Mouse (Mus musculus) embryonic fibroblast, embryonic 13.5 days (primary cell): ENCODE measurements around the gene Zbtb8a. TPM values are rescaled to one million over a fixed set of nuclear protein-coding genes. Genes with fewer than 3 reads are reported as not detected.

ENCODE experiments used
- H3K27ac ChIP-seq: 2 replicates; pipeline ENCODE4 v1.5.1; 2012; ENCODE audit warnings: low read length, control low read depth, inconsistent platforms; ENCODE audit not compliant: insufficient read depth
- H3K4me1 ChIP-seq: 2 replicates; pipeline ENCODE4 v1.6.1; 2011; ENCODE audit warnings: low read length; ENCODE audit not compliant: control insufficient read depth, insufficient read depth
- H3K4me3 ChIP-seq: 2 replicates; pipeline ENCODE4 v1.5.1; 2011; ENCODE audit warnings: mild to moderate bottlenecking, control low read depth, low read length; ENCODE audit not compliant: insufficient read depth
- CTCF ChIP-seq: IDR thresholded peaks from 2 replicates; pipeline ENCODE4 v1.5.1; 2011; ENCODE audit warnings: mild to moderate bottlenecking, control low read depth, low read length, moderate library complexity, borderline replicate concordance; ENCODE audit not compliant: insufficient read depth
- POLR2A ChIP-seq: IDR thresholded peaks from 2 replicates; pipeline ENCODE4 v1.6.1; 2011; ENCODE audit warnings: low read depth, mild to moderate bottlenecking, control low read depth, low read length, moderate library complexity
- polyA plus RNA-seq: library from polyadenylated mRNA; stranded (reverse); fragments of >200 nt; gene quantifications from 2 replicates; pipeline ENCODE4 v1.2.4, GENCODE M21; 2011; ENCODE audit warnings: low read depth; ENCODE audit not compliant: missing spikeins, insufficient read length

The Zbtb8a gene
- polyA plus RNA-seq, 1 experiment: 6.9 TPM

DNA sequence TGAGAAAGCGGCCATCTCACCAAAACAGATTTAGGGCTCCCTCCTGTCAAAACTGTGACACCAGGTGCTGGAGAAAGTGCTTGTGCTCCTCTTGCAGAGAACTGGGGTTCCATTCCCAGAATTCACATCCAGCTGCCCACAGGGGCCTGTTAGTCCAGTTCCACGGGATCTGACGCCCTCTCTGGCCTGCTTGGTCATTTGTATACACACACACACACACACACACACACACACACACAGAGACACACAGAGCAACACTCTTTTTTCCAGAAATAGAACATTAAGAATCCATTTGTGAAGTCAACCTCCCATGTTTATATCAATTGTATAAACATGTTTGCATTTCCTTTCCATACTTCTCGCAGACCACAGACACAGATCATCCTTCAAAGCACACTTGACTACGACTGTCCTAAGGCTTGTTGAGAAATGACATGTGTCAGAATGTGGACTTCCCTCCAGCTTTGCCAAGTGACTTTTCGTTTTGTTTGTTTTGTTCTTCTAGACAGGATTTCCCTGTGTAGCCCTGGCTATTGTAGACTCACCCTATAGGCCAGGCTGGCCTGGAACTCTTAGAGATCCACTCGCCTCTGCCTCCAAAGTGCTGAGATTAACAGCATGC lies 13.1 kb upstream of the Zbtb8a start:
- no peaks in the 10 kb centered on the region for H3K4me1 ChIP-seq
- TF ChIP-seq POLR2A: no peak
- TF ChIP-seq CTCF: no peak
- H3K4me3 ChIP-seq: no peak overlapping the region
- H3K27ac ChIP-seq: no peak overlapping the region

DNA sequence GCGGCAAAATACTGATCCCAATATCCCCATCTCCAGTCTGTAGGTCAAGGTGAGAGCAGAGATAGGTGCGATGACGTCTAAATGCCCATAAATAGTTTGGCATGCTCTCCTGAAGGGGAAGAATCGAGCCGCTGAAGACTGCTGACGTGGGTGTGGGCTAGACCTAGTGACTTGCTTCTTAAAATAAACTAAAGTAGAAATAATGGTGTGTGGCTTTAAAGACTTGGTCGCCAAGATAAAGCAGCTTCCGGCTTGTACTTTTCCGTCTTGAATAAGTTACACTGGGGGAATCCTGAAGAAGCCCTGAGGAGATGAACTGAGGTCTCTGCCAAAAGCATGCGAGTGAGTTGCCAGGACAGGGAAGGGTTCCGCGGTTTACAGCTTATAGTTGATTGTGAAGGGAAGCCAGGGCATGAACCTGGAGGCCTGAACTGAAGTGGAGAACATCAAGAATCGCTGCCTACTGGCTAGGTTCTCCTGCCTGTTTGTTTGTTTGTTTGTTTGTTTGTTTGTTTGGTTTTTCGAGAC lies 12.4 kb upstream of the Zbtb8a start:
- Histone ChIP-seq H3K4me3 (no peak overlapping the region), H3K27ac (no peak overlapping the region), H3K4me1 (no peaks in the 10 kb centered on the region)
- no peak for TF ChIP-seq POLR2A
- TF ChIP-seq CTCF: no peak

DNA sequence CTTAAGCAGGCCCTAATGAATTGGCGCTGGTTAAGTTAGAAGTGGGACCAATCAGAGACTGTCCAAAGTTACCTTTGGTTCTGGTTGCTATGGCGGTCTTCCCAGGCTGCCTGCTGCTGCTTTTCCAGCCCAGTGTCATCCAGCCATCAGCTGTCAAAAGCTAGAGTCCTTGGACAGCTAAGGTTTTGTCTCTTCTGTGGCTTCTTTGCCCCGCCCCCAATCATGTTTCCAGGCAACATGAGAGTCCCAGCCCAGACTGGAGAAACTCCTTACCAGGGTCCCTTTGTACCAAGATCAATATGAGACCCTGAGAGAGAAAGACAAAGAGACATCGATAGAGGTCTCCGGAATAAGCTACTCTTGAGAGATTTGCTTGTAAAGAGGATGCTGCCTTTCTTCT lies 10.5 kb upstream of the Zbtb8a start:
- no peak overlapping the region for H3K27ac ChIP-seq
- H3K4me1 ChIP-seq: no peaks in the 10 kb centered on the region
- H3K4me3 ChIP-seq: no peak overlapping the region
- TF ChIP-seq POLR2A (no peak), CTCF (no peak)

DNA sequence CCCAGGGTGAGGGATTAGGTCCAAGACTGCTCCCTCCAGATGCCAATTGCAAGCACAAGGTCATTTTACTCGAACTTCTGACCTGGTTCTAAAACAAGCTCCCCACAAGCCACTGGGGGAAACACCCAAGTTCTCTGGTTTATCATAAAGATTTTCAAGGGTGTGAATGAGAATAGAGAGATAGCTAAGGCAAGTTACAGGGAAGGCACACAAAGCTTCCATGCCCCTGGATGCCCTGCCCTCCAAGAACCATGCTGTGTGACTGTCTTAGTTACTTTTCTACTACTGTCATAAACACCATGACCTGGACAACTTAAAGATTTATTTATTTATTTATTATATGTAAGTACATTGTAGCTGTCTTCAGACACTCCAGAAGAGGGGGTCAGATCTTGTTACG lies 9.1 kb upstream of the Zbtb8a start:
- H3K4me1 ChIP-seq: no peaks in the 10 kb centered on the region
- TF ChIP-seq CTCF: no peak
- TF ChIP-seq POLR2A: no peak
- H3K27ac ChIP-seq: no peak overlapping the region
- no peak overlapping the region for H3K4me3 ChIP-seq

DNA sequence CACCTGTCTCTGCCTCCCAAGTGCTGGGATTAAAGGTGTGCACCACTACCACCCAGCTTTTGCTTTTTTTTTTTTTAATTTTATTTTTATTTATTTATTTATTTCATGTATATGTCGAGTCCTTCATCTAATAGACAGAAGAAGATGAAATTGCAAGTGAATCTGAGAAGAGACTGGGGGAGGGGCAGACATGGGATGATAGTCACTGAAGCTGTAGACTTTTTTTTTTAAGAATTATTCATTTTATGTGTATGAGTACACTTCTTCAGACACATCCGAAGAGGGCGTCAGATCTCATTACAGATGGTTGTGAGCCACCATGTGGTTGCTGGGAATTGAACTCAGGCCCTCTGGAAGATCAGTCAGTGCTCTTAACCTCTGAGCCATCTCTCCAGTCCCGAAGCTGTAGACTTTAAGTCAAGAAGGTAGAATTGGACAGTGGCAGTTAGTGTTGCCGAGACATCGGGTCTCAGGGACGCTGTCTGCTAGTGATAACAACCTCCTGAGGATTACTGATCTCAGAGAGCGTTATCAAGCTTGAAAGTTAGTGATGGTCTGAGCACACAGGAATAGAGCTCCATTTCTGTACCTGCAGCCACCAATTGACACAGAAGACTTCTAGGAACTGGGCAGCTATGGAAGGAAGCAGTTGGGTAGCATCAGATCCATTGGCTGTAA lies 8.5 kb upstream of the Zbtb8a start:
- Histone ChIP-seq H3K27ac (no peak overlapping the region), H3K4me1 (no peaks in the 10 kb centered on the region), H3K4me3 (no peak overlapping the region)
- TF ChIP-seq POLR2A: no peak
- no peak for TF ChIP-seq CTCF

DNA sequence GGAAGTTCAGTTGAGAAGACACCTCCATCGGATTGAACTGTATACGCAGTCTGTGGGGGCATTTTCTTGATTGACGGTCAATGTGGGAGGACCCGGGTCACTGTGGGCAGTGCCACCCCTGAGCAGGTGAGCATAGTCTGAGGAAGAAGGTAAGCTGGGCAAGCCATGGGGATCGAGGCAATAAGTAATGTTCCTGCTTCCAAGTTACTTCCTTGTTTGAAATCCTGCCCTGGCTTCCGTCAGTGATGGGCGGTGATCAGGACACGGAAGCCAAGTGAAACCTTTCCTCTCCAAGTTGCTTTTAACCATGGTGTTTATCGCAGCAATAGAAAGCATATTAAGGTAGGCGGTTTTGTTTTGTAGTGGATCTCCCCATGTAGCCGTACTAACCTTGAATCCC lies 7.8 kb upstream of the Zbtb8a start:
- no peak for TF ChIP-seq CTCF
- no peak for TF ChIP-seq POLR2A

DNA sequence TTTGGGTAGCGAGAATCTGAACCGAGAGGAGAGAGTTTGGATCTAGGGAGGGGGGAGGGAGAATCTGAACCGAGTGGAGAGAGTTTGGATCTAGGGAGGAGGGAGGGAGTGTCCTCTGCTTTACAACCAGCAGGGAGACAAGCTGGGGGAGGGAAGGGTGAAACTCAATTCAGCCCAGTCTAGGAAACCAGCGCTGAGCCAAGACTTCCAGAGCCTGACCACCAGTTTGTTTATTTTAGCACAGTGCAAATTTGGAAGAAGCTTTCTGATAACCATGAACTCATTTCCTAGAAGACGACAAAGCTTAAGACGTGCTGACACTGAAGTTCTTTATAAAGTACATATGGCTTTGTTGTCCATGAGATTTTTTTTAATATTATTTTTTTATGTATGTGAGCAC lies 6.5 kb upstream of the Zbtb8a start:
- TF ChIP-seq POLR2A (no peak), CTCF (no peak)
- Histone ChIP-seq H3K27ac (no peak overlapping the region), H3K4me1 (no peaks in the 10 kb centered on the region), H3K4me3 (no peak overlapping the region)

More for the DNA sequence above, 7.8 kb upstream of the Zbtb8a start:
- no peaks in the 10 kb centered on the region for H3K4me1 ChIP-seq
- H3K4me3 ChIP-seq: no peak overlapping the region
- H3K27ac ChIP-seq: no peak overlapping the region

DNA sequence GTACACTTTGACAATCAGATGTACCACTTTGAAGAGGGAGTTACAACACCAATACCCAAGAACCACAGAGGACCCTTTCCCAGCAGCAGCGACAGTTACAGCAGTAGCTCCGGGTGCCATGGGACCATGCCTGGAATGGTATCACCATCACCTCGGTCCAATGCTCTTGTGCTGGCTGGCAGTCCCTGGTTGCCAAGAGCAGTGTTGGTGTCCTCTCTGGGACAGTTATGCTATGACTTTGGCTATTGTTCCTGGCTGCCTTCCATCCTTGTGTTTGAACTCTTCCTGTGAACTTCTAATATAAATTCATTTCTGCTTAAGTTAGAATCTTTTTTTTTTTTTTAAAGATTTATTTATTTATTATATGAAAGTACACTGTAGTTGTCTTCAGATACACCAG lies 5.7 kb upstream of the Zbtb8a start:
- no peak overlapping the region for H3K4me3 ChIP-seq
- H3K27ac ChIP-seq: no peak overlapping the region
- no peak for TF ChIP-seq POLR2A
- no peak for TF ChIP-seq CTCF
- no peaks in the 10 kb centered on the region for H3K4me1 ChIP-seq

DNA sequence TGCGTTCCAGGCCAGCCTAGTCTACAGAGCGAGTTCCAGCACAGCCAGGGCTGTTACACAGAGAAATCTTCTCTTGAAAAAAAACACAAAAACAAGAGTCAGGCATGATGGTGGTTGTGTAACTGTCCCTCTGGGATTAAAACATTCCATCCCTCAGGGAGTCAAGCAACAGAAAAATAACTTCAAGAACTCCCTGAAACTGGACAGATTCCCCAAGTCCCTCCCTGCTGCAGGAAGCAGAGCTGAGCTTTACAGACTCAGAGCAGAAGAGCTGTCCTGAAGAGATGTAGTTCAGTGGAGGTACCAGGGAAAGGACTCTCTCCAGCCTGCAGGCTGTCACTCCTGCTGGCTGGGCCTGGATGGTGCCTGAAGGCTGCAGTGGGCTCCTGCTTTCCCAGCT lies 4.6 kb upstream of the Zbtb8a start:
- no peak for TF ChIP-seq CTCF
- no peak for TF ChIP-seq POLR2A
- H3K4me1 ChIP-seq: no peaks in the 10 kb centered on the region
- no peak overlapping the region for H3K4me3 ChIP-seq
- H3K27ac ChIP-seq: no peak overlapping the region

DNA sequence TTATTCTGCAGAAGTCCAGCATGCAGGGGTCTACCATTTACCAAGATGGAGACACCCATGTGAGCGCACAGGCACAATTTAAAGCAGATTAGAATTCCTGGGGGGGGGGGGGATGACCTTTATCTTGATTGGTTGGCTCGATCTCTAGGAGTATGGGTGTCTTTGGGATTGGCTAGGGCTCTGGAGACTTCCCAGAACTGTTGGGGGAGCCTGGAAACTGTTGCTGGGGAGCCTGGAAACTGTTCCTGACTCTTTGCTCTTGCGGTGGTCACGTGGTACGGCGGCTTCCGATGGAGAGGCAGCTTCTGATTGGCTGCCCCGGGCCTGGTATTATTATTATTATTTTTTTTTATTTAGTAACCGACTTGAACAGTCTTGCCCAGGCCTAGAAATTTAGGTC lies 4.1 kb upstream of the Zbtb8a start:
- Histone ChIP-seq H3K27ac (no peak overlapping the region), H3K4me3 (no peak overlapping the region), H3K4me1 (no peaks in the 10 kb centered on the region)
- TF ChIP-seq CTCF: no peak
- TF ChIP-seq POLR2A: no peak
